Mouse (Mus musculus) heart, postnatal 0 days (tissue): ENCODE measurements around the gene Icam5.

Experiments
- CTCF ChIP-seq: IDR thresholded peaks from 2 replicates; pipeline ENCODE4 v1.5.1; 2016; ENCODE audit warnings: antibody characterized with exemption, control low read depth, low read depth
- EP300 ChIP-seq: IDR thresholded peaks from 2 replicates; pipeline ENCODE4 v1.6.1; 2016; ENCODE audit warnings: antibody characterized with exemption, low read depth

DNA sequence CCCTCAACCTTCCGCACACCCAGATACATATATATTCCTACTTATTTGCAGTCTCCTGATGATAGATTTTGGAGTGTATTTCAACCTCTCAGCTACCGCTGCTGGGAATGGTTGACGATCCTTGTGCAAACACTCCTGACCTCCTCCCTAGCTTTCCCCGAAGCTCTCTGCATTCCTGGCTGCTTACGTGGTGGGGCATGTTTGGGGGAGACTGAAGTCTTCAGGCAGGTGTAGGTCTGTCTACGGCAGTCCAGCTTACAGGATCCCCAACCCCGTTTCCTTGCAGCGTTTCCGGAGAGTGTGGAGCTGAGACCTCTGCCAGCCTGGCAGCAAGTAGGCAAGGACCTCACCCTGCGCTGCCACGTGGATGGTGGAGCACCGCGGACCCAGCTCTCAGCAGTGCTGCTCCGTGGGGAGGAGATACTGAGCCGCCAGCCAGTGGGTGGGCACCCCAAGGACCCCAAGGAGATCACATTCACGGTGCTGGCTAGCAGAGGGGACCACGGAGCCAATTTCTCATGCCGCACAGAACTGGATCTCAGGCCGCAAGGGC lies 6.5 kb upstream of the Icam5 start:
- TF ChIP-seq CTCF (no peak), EP300 (no peak)
